Mouse (Mus musculus) embryonic facial prominence, embryonic 15.5 days (tissue): ENCODE data around the gene Lrrc36. TPM values are rescaled to one million over a fixed set of nuclear protein-coding genes. Genes with fewer than 3 reads are reported as not detected.

Experiments
- ATAC-seq: fragments of 200-750 bp; cut with Nextera tagmentation; 2 replicates; pipeline ENCODE4 v1.8.0; 2017; ENCODE audit warnings: low read depth, moderate TSS enrichment; ENCODE audit not compliant: insufficient number of reproducible peaks, low FRiP score, low TSS enrichment
- H3K27ac ChIP-seq: fragments of 300-500 bp; sonication (generic); replicated peaks from 2 replicates; pipeline ENCODE4 v1.5.1; 2015; ENCODE audit warnings: mild to moderate bottlenecking, inconsistent platforms
- H3K27me3 ChIP-seq: fragments of 300-500 bp; sonication (generic); 2 replicates; pipeline ENCODE4 v1.6.1; 2015; ENCODE audit warnings: inconsistent platforms
- H3K36me3 ChIP-seq: fragments of 300-500 bp; sonication (generic); 2 replicates; pipeline ENCODE4 v1.6.1; 2015; ENCODE audit warnings: mild to moderate bottlenecking, inconsistent platforms
- H3K4me1 ChIP-seq: fragments of 300-500 bp; sonication (generic); 2 replicates; pipeline ENCODE4 v1.6.1; 2015; ENCODE audit warnings: inconsistent platforms
- H3K4me2 ChIP-seq: fragments of 300-500 bp; sonication (generic); replicated peaks from 2 replicates; pipeline ENCODE4 v1.6.1; 2015; ENCODE audit warnings: mild to moderate bottlenecking, inconsistent platforms
- H3K4me3 ChIP-seq: fragments of 300-500 bp; sonication (generic); replicated peaks from 2 replicates; pipeline ENCODE4 v1.5.1; 2015; ENCODE audit warnings: mild to moderate bottlenecking, inconsistent platforms
- H3K9ac ChIP-seq: fragments of 300-500 bp; sonication (generic); 2 replicates; pipeline ENCODE4 v1.6.1; 2015; ENCODE audit warnings: inconsistent platforms
- H3K9me3 ChIP-seq: fragments of 300-500 bp; sonication (generic); replicated peaks from 2 replicates; pipeline ENCODE4 v1.6.1; 2016; ENCODE audit warnings: inconsistent platforms
- WGBS: fragments of 180-500 bp; shearing (Covaris S2); methylation state at CpG from one replicate; pipeline ENCODE4 v1.1.7; 2015; 5-methylcytosine and 5-hydroxymethylcytosine counted together
- polyA plus RNA-seq: library from polyadenylated mRNA; unstranded; fragments of >200 nt; fragmentation: Nextera tagmentation; extraction: Ambion mirVana; gene quantifications from 2 replicates; pipeline ENCODE4 v1.2.1, GENCODE M21; 2015

Gene Lrrc36
- polyA plus RNA-seq, 1 experiment from 2014 or later: 2.6 TPM

- Histone ChIP-seq H3K9ac (no peak overlapping the region), H3K4me1 (peaks cover 32% of the 10 kb centered on the region), H3K27me3 (no peaks in the 10 kb centered on the region), H3K27ac (peak overlapping the region; percentile 70), H3K9me3 (no peaks in the 10 kb centered on the region), H3K4me3 (no peak overlapping the region), H3K4me2 (no peak overlapping the region), H3K36me3 (peaks cover 12% of the 10 kb centered on the region; the same call in 1 of the 2 replicates)
- 25% methylated on average over 2 of the region's 2 CpGs for WGBS
- no peak for ATAC-seq
Observed at GRCm38 (mm10) chr8:105484392-105484791, 71.0 kb downstream of the Lrrc36 start.

GRCm38 (mm10) chr8:105488082-105488481 lies 74.7 kb downstream of the Lrrc36 start:
- H3K27ac ChIP-seq: no peak overlapping the region

GRCm38 (mm10) chr8:105489281-105489680 lies 75.9 kb downstream of the Lrrc36 start:
- H3K27ac ChIP-seq: no peak overlapping the region
- WGBS: 55% methylated on average over 1 of the region's 1 CpGs
- H3K9me3 ChIP-seq: no peaks in the 10 kb centered on the region
- ATAC-seq: no peak
- no peak overlapping the region for H3K9ac ChIP-seq
- peaks cover 12% of the 10 kb centered on the region; the same call in 1 of the 2 replicates for H3K36me3 ChIP-seq
- H3K4me1 ChIP-seq: peaks cover 4% of the 10 kb centered on the region
- no peak overlapping the region for H3K4me3 ChIP-seq
- H3K4me2 ChIP-seq: no peak overlapping the region
- no peaks in the 10 kb centered on the region for H3K27me3 ChIP-seq

More at GRCm38 (mm10) chr8:105488082-105488481, 74.7 kb downstream of the Lrrc36 start:
- Histone ChIP-seq H3K27me3 (no peaks in the 10 kb centered on the region), H3K9me3 (no peaks in the 10 kb centered on the region), H3K9ac (no peak overlapping the region), H3K4me2 (no peak overlapping the region), H3K4me3 (no peak overlapping the region), H3K36me3 (peaks cover 12% of the 10 kb centered on the region; the same call in 1 of the 2 replicates), H3K4me1 (peaks cover 16% of the 10 kb centered on the region)
- ATAC-seq: no peak
- 69% methylated on average over 3 of the region's 3 CpGs for WGBS

- no peaks in the 10 kb centered on the region for H3K27me3 ChIP-seq
- peaks cover 24% of the 10 kb centered on the region for H3K4me1 ChIP-seq
- H3K27ac ChIP-seq: no peak overlapping the region
- H3K4me2 ChIP-seq: no peak overlapping the region
- H3K9ac ChIP-seq: no peak overlapping the region
- no peak for ATAC-seq
- H3K9me3 ChIP-seq: no peaks in the 10 kb centered on the region
- H3K4me3 ChIP-seq: no peak overlapping the region
- 12% methylated on average over 3 of the region's 3 CpGs for WGBS
- no peaks in the 10 kb centered on the region for H3K36me3 ChIP-seq
Observed at GRCm38 (mm10) chr8:105493495-105493894, 80.1 kb downstream of the Lrrc36 start.

- WGBS: 62% methylated on average over 3 of the region's 3 CpGs
- no peaks in the 10 kb centered on the region for H3K36me3 ChIP-seq
- H3K27ac ChIP-seq: peak overlapping the region; percentile 89
- no peak overlapping the region for H3K4me3 ChIP-seq
- H3K9me3 ChIP-seq: no peaks in the 10 kb centered on the region
- no peak overlapping the region for H3K9ac ChIP-seq
- peaks cover 24% of the 10 kb centered on the region for H3K4me1 ChIP-seq
- ATAC-seq: no peak
- 0 out of 2 replicates have a peak overlapping the region, but pooled peaks have one; percentile 79 for H3K4me2 ChIP-seq
- H3K27me3 ChIP-seq: no peaks in the 10 kb centered on the region
Observed at GRCm38 (mm10) chr8:105494566-105494965, 81.2 kb downstream of the Lrrc36 start.

- peak overlapping the region; percentile 92; the same call in 1 of the 2 replicates for H3K9ac ChIP-seq
- peak overlapping the region; percentile 72 for H3K4me3 ChIP-seq
- H3K27me3 ChIP-seq: no peaks in the 10 kb centered on the region
- peak overlapping the region; percentile 79 for H3K4me2 ChIP-seq
- no peaks in the 10 kb centered on the region for H3K9me3 ChIP-seq
- peaks cover 24% of the 10 kb centered on the region for H3K4me1 ChIP-seq
- H3K27ac ChIP-seq: peak overlapping the region; percentile 89
- WGBS: 28% methylated on average over 17 of the region's 17 CpGs
- ATAC-seq: no peak
- H3K36me3 ChIP-seq: no peaks in the 10 kb centered on the region
Observed at GRCm38 (mm10) chr8:105495350-105496302, 82.3 kb downstream of the Lrrc36 start.

- WGBS: under 1% methylated on average over 68 of the region's 68 CpGs
- Histone ChIP-seq H3K9me3 (no peaks in the 10 kb centered on the region), H3K27me3 (no peaks in the 10 kb centered on the region), H3K27ac (peak within 1 kb of the TSS; percentile 89), H3K4me1 (peaks cover 24% of the 10 kb centered on the region), H3K4me2 (peak within 1 kb of the TSS; percentile 79), H3K4me3 (peak within 1 kb of the TSS; percentile 72), H3K9ac (peak within 1 kb of the TSS; percentile 92), H3K36me3 (no peaks in the 10 kb centered on the region)
- ATAC-seq: peak; percentile 81
Observed at GRCm38 (mm10) chr8:105496439-105497180, 83.2 kb downstream of the Lrrc36 start, which contains the start of gene Zdhhc1. Zdhhc1 (minus strand) TSS chr8:105496902.

GRCm38 (mm10) chr8:105499787-105500186 lies 86.4 kb downstream of the Lrrc36 start:
- peaks cover 19% of the 10 kb centered on the region for H3K4me1 ChIP-seq
- H3K36me3 ChIP-seq: no peaks in the 10 kb centered on the region
- no peak for ATAC-seq
- no peak overlapping the region for H3K4me2 ChIP-seq
- H3K9ac ChIP-seq: no peak overlapping the region
- H3K9me3 ChIP-seq: no peaks in the 10 kb centered on the region
- 65% methylated on average over 12 of the region's 12 CpGs for WGBS
- no peaks in the 10 kb centered on the region for H3K27me3 ChIP-seq
- no peak overlapping the region for H3K27ac ChIP-seq
- H3K4me3 ChIP-seq: no peak overlapping the region

GRCm38 (mm10) chr8:105504617-105505016 lies 91.2 kb downstream of the Lrrc36 start:
- H3K36me3 ChIP-seq: no peaks in the 10 kb centered on the region
- no peak overlapping the region for H3K27ac ChIP-seq
- H3K27me3 ChIP-seq: no peaks in the 10 kb centered on the region
- peaks cover 15% of the 10 kb centered on the region for H3K4me1 ChIP-seq
- no peak overlapping the region for H3K9ac ChIP-seq
- WGBS: 90% methylated on average over 3 of the region's 3 CpGs
- H3K4me2 ChIP-seq: no peak overlapping the region
- no peaks in the 10 kb centered on the region for H3K9me3 ChIP-seq
- no peak overlapping the region for H3K4me3 ChIP-seq
- ATAC-seq: no peak

GRCm38 (mm10) chr8:105506977-105507376 lies 93.6 kb downstream of the Lrrc36 start:
- no peak for ATAC-seq
- Histone ChIP-seq H3K36me3 (no peaks in the 10 kb centered on the region), H3K4me1 (peaks cover 25% of the 10 kb centered on the region), H3K4me2 (no peak overlapping the region), H3K27ac (no peak overlapping the region), H3K9ac (no peak overlapping the region), H3K27me3 (no peaks in the 10 kb centered on the region), H3K9me3 (no peaks in the 10 kb centered on the region), H3K4me3 (no peak overlapping the region)
- 51% methylated on average over 6 of the region's 6 CpGs for WGBS

GRCm38 (mm10) chr8:105508758-105509157 lies 95.4 kb downstream of the Lrrc36 start:
- H3K27ac ChIP-seq: peak overlapping the region; percentile 31
- H3K9me3 ChIP-seq: no peaks in the 10 kb centered on the region
- H3K9ac ChIP-seq: no peak overlapping the region
- H3K27me3 ChIP-seq: no peaks in the 10 kb centered on the region
- H3K4me1 ChIP-seq: peaks cover 25% of the 10 kb centered on the region
- no peaks in the 10 kb centered on the region for H3K36me3 ChIP-seq
- WGBS: 16% methylated on average over 2 of the region's 2 CpGs
- ATAC-seq: no peak
- no peak overlapping the region for H3K4me2 ChIP-seq
- H3K4me3 ChIP-seq: no peak overlapping the region
